Mouse (Mus musculus): ENCODE measurements around the gene Ddx39b. TPM values are rescaled to one million over a fixed set of nuclear protein-coding genes. Genes with fewer than 3 reads are reported as not detected.

The Ddx39b gene
- polyA plus RNA-seq, 1 experiment from 2014 or later, result 339 TPM

DNA sequence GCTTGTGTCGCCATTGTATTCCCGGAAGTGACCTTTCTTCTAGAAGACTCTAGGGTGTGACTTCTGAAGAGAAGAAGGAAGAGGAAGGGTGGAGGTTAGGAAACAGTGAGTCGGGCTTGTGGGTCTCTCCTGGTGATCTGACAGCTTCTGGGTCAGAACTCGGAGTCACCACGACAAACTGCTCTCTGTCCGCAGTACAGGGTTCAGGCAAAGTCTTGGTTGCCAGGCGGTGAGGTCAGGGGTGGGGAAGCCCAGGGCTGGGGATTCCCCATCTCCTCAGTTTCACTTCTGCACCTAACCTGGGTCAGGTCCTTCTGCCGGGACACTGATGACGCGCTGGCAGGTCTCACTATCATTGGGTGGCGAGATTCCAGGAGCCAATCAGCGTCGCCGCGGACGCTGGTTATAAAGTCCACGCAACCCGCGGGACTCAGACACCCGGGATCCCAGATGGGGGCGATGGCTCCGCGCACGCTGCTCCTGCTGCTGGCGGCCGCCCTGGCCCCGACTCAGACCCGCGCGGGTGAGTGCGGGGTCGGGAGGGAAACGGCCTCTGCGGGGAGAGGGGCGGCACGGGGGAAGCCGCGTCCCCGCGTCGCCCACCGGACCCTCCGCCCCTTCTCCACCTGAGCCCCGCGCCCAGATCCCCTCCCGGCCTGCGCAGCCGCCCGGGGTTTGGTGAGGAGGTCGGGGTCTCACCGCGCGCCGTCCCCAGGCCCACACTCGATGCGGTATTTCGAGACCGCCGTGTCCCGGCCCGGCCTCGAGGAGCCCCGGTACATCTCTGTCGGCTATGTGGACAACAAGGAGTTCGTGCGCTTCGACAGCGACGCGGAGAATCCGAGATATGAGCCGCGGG, 21.3 kb downstream of the Ddx39b start, which contains the start of gene H2-D1:
Gene H2-D1 (plus strand): TSS at position 67 of the 859 bp plus-strand sequence.
- peak within 1 kb of the TSS; percentile 72 for H3K4me3 ChIP-seq (ENCODE audit: low read depth, low read length)
- peak within 1 kb of the TSS; percentile 85 for H3K4me2 ChIP-seq (ENCODE audit: low read length)
- no peak within 1 kb of the TSS for H3K27ac ChIP-seq (ENCODE audit: low read length)
- H3K27me3 ChIP-seq (ENCODE audit: control insufficient read depth, insufficient read depth, low read depth, low read length), result peaks cover 2% of the 10 kb centered on the region; the same call in 1 of the 2 replicates
- H3K4me1 ChIP-seq (ENCODE audit: control insufficient read depth, insufficient read depth, low read length), result peaks cover 2% of the 10 kb centered on the region; the same call in 1 of the 2 replicates
- no peaks in the 10 kb centered on the region for H3K36me3 ChIP-seq (ENCODE audit: control insufficient read depth, insufficient read depth, low read length)
- peak within 1 kb of the TSS; percentile 79 for H3K9ac ChIP-seq (ENCODE audit: low read depth, low read length)
- H3K9me3 ChIP-seq (replicated peaks; ENCODE audit: control insufficient read depth, low read length, poor library complexity, severe bottlenecking), result no peaks in the 10 kb centered on the region
- under 1% methylated on average over 58 of the region's 73 CpGs for WGBS
- ATAC-seq, result peak; percentile 91

DNA sequence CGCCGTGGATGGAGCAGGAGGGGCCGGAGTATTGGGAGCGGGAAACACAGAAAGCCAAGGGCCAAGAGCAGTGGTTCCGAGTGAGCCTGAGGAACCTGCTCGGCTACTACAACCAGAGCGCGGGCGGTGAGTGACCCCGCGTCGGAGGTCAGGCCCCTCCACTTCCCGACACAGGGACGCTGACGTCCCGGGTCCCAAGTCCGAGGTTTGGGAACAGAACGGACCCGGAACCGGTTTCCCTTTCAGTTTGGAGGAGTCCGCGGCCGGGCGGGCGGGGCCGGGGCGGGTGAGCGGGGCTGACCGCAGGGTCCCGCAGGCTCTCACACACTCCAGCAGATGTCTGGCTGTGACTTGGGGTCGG, 22.0 kb downstream of the Ddx39b start:
- peak; percentile 54; the same call in 1 of the 2 replicates for ATAC-seq
- H3K36me3 ChIP-seq (ENCODE audit: control insufficient read depth, insufficient read depth, low read length), result no peaks in the 10 kb centered on the region
- WGBS, result under 1% methylated on average over 31 of the region's 31 CpGs
- peaks cover 2% of the 10 kb centered on the region; the same call in 1 of the 2 replicates for H3K4me1 ChIP-seq (ENCODE audit: control insufficient read depth, insufficient read depth, low read length)
- peak overlapping the region; percentile 79 for H3K9ac ChIP-seq (ENCODE audit: low read depth, low read length)
- H3K4me2 ChIP-seq (ENCODE audit: low read length), result peak overlapping the region; percentile 85
- H3K9me3 ChIP-seq (replicated peaks; ENCODE audit: control insufficient read depth, low read length, poor library complexity, severe bottlenecking), result no peaks in the 10 kb centered on the region
- peaks cover 2% of the 10 kb centered on the region; the same call in 1 of the 2 replicates for H3K27me3 ChIP-seq (ENCODE audit: control insufficient read depth, insufficient read depth, low read depth, low read length)
- peak overlapping the region; percentile 72 for H3K4me3 ChIP-seq (ENCODE audit: low read depth, low read length)
- H3K27ac ChIP-seq (ENCODE audit: low read length), result no peak overlapping the region

GRCm38 (mm10) chr17:35267399-35268086, 26.0 kb downstream of the Ddx39b start:
- H3K4me2 ChIP-seq (ENCODE audit: low read length), result no peak overlapping the region
- ATAC-seq, result no peak
- H3K27ac ChIP-seq (ENCODE audit: low read length), result no peak overlapping the region
- 85% methylated on average over 1 of the region's 1 CpGs for WGBS
- no peaks in the 10 kb centered on the region for H3K9me3 ChIP-seq (replicated peaks; ENCODE audit: control insufficient read depth, low read length, poor library complexity, severe bottlenecking)
- peaks cover under 1% of the 10 kb centered on the region; the same call in 1 of the 2 replicates for H3K4me1 ChIP-seq (ENCODE audit: control insufficient read depth, insufficient read depth, low read length)
- no peaks in the 10 kb centered on the region for H3K27me3 ChIP-seq (ENCODE audit: control insufficient read depth, insufficient read depth, low read depth, low read length)
- H3K36me3 ChIP-seq (ENCODE audit: control insufficient read depth, insufficient read depth, low read length), result no peaks in the 10 kb centered on the region
- no peak overlapping the region for H3K9ac ChIP-seq (ENCODE audit: low read depth, low read length)
- H3K4me3 ChIP-seq (ENCODE audit: low read depth, low read length), result no peak overlapping the region

DNA sequence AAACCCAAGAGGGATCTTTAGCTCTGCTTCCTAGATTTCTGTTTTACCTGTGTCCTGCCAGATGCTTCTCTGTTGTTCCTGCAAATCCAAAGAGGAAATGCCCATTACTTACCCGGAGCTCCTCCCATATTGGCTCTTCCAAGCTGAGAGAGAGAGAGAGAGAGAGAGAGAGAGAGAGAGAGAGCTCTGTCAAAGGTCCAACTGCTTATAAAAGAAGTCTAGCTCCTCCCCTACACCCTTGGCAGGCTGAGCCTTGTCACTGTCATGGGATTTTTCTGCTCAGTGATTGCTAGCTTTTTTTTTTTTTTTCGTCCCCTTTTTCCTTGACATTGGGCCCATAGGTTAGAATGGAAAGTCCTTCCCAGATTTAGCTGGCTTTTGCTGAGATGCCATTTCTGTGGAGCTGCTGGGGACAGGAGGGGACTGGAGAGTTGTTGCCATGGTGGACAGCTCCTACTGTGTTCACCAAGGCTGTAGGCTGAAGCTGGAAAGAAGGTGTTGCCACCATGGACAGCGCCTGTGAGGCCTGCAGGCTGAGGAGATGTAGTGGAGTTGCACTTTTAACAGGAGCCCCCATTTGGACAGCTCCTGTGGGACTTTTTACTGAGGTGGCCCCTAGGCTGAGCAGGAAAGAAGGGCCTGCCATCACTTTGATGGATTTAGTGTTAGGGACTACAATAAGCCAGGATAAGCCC, 28.3 kb downstream of the Ddx39b start:
- Histone ChIP-seq H3K36me3 (ENCODE audit: control insufficient read depth, insufficient read depth, low read length) (no peaks in the 10 kb centered on the region), H3K9ac (ENCODE audit: low read depth, low read length) (no peak overlapping the region), H3K4me1 (ENCODE audit: control insufficient read depth, insufficient read depth, low read length) (no peaks in the 10 kb centered on the region; the same call in 1 of the 2 replicates), H3K9me3 (replicated peaks; ENCODE audit: control insufficient read depth, low read length, poor library complexity, severe bottlenecking) (0 out of 2 replicates have a peak, but pooled peaks cover 2% of the 10 kb centered on the region), H3K4me2 (ENCODE audit: low read length) (no peak overlapping the region), H3K4me3 (ENCODE audit: low read depth, low read length) (no peak overlapping the region), H3K27ac (ENCODE audit: low read length) (no peak overlapping the region), H3K27me3 (ENCODE audit: control insufficient read depth, insufficient read depth, low read depth, low read length) (no peaks in the 10 kb centered on the region)
- 19% methylated on average over 3 of the region's 3 CpGs for WGBS
- ATAC-seq, result no peak

GRCm38 (mm10) chr17:35272249-35272648, 30.7 kb downstream of the Ddx39b start:
- H3K27me3 ChIP-seq (ENCODE audit: control insufficient read depth, insufficient read depth, low read depth, low read length), result no peaks in the 10 kb centered on the region; the same call in 1 of the 2 replicates
- ATAC-seq, result no peak
- 71% methylated on average over 3 of the region's 3 CpGs for WGBS
- H3K27ac ChIP-seq (ENCODE audit: low read length), result no peak overlapping the region
- no peak overlapping the region for H3K4me2 ChIP-seq (ENCODE audit: low read length)
- peaks cover 3% of the 10 kb centered on the region; the same call in 1 of the 2 replicates for H3K4me1 ChIP-seq (ENCODE audit: control insufficient read depth, insufficient read depth, low read length)
- no peak overlapping the region for H3K4me3 ChIP-seq (ENCODE audit: low read depth, low read length)
- 0 out of 2 replicates have a peak, but pooled peaks cover 2% of the 10 kb centered on the region for H3K9me3 ChIP-seq (replicated peaks; ENCODE audit: control insufficient read depth, low read length, poor library complexity, severe bottlenecking)
- no peaks in the 10 kb centered on the region for H3K36me3 ChIP-seq (ENCODE audit: control insufficient read depth, insufficient read depth, low read length)
- no peak overlapping the region for H3K9ac ChIP-seq (ENCODE audit: low read depth, low read length)

DNA sequence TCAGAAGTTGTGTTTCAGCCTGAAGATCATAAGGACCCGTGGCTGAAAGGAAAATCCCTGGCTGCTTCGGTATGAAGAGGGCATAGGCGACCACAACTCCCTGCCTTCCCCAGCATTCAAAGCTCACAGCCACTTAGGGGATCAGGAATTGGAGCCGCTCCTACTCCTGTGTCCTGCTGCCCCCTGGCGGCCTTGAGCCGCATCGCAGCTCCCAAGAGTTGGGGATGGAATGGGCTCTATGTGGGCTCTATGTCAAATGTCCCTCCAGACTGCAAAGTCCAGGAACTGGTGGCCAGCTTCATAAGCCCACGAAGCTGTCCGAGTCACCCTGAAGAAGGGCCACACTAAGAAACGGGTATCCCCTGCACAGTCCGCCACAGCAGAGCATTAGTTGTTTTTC, 33.2 kb downstream of the Ddx39b start:
- WGBS, result 5% methylated on average over 11 of the region's 11 CpGs
- 0 out of 2 replicates have a peak, but pooled peaks have one; percentile 42 for ATAC-seq
- Histone ChIP-seq H3K9me3 (replicated peaks; ENCODE audit: control insufficient read depth, low read length, poor library complexity, severe bottlenecking) (0 out of 2 replicates have a peak, but pooled peaks cover 2% of the 10 kb centered on the region), H3K4me1 (ENCODE audit: control insufficient read depth, insufficient read depth, low read length) (0 out of 2 replicates have a peak, but pooled peaks cover 3% of the 10 kb centered on the region), H3K27ac (ENCODE audit: low read length) (no peak overlapping the region), H3K36me3 (ENCODE audit: control insufficient read depth, insufficient read depth, low read length) (no peaks in the 10 kb centered on the region), H3K27me3 (ENCODE audit: control insufficient read depth, insufficient read depth, low read depth, low read length) (no peaks in the 10 kb centered on the region; the same call in 1 of the 2 replicates), H3K4me2 (ENCODE audit: low read length) (no peak overlapping the region), H3K4me3 (ENCODE audit: low read depth, low read length) (no peak overlapping the region), H3K9ac (ENCODE audit: low read depth, low read length) (no peak overlapping the region)

DNA sequence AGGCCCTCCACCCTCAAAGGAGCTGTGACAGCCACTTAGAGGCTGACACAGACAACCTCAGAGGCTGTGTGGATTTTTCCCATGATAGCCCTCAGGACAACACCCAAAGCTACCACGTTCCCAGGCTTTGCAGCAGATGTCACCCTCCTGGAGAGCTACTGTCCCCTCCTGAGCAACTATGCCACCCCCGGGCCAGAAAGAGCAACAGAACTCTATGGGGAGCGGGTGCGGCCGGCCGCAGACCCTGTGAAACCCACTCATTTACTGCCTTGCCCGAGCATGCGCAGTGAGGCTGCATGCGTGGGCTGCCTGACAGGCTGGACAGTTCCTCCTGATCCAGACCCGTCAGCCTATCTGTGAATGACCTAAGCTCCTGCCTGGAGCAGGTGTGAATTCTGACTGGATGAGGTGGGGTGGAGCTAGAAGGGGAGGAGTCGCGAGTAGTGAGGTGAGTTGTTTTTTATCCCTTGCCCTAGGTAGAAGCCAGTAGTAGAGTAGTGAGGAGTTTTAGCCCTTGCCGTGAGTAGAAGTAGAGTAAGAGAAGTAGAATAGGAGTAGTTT, 34.8 kb downstream of the Ddx39b start:
- Histone ChIP-seq H3K9ac (ENCODE audit: low read depth, low read length) (peak overlapping the region; percentile 53; the same call in 1 of the 2 replicates), H3K27me3 (ENCODE audit: control insufficient read depth, insufficient read depth, low read depth, low read length) (no peaks in the 10 kb centered on the region; the same call in 1 of the 2 replicates), H3K36me3 (ENCODE audit: control insufficient read depth, insufficient read depth, low read length) (no peaks in the 10 kb centered on the region), H3K9me3 (replicated peaks; ENCODE audit: control insufficient read depth, low read length, poor library complexity, severe bottlenecking) (0 out of 2 replicates have a peak, but pooled peaks cover 2% of the 10 kb centered on the region), H3K27ac (ENCODE audit: low read length) (no peak overlapping the region), H3K4me2 (ENCODE audit: low read length) (peak overlapping the region; percentile 44), H3K4me1 (ENCODE audit: control insufficient read depth, insufficient read depth, low read length) (0 out of 2 replicates have a peak, but pooled peaks cover 3% of the 10 kb centered on the region), H3K4me3 (ENCODE audit: low read depth, low read length) (peak overlapping the region; percentile 16)
- ATAC-seq, result no peak
- WGBS, result 26% methylated on average over 13 of the region's 13 CpGs

DNA sequence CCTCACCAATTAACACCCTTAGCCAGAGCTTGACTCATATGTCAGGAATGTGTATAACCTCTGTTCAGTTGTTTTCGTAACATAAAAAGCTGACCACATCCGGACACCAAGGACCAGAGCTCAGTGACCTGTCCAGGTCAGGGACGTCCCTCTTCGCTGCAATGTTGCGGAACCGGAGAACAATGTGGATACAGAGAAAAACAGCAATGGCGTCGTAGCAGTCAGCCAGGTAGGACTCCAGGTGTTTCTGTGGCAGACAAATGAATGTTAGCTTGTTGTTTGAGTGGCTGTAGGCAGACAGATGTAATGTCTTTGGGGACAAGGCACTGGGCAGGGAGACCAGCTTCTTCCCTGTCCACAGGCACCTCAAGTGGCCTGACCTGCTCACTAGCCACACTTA, 36.5 kb downstream of the Ddx39b start:
- H3K27ac ChIP-seq (ENCODE audit: low read length), result no peak overlapping the region
- H3K9me3 ChIP-seq (replicated peaks; ENCODE audit: control insufficient read depth, low read length, poor library complexity, severe bottlenecking), result no peaks in the 10 kb centered on the region
- 0 out of 2 replicates have a peak, but pooled peaks cover 3% of the 10 kb centered on the region for H3K4me1 ChIP-seq (ENCODE audit: control insufficient read depth, insufficient read depth, low read length)
- no peak for ATAC-seq
- H3K36me3 ChIP-seq (ENCODE audit: control insufficient read depth, insufficient read depth, low read length), result no peaks in the 10 kb centered on the region
- WGBS, result 86% methylated on average over 8 of the region's 8 CpGs
- H3K9ac ChIP-seq (ENCODE audit: low read depth, low read length), result no peak overlapping the region
- H3K4me3 ChIP-seq (ENCODE audit: low read depth, low read length), result no peak overlapping the region
- H3K27me3 ChIP-seq (ENCODE audit: control insufficient read depth, insufficient read depth, low read depth, low read length), result no peaks in the 10 kb centered on the region; the same call in 1 of the 2 replicates
- H3K4me2 ChIP-seq (ENCODE audit: low read length), result no peak overlapping the region

All from midbrain, embryonic 16.5 days (tissue).